Mouse (Mus musculus) small intestine, adult 10 weeks (tissue): ENCODE measurements around the gene Ppp1r36. TPM values are rescaled to one million over a fixed set of nuclear protein-coding genes. Genes with fewer than 3 reads are reported as not detected.

Experiments
- polyA plus RNA-seq: library from polyadenylated mRNA; stranded (reverse); fragments of 350-450 nt; fragmentation: Illumina TruSeq; extraction: RNeasy Lipid Tissue Mini Kit (QIAGEN cat#74804); gene quantifications from one replicate; pipeline ENCODE4 v1.2.3, GENCODE M21; 2014; ENCODE audit warnings: low replicate concordance

Gene Ppp1r36
- not detected for polyA plus RNA-seq

GRCm38 (mm10) chr12:76417433-76417854 lies at the start of gene Ppp1r36:
TSS of gene Ppp1r36 (plus strand) at chr12:76417538.

GRCm38 (mm10) chr12:76369206-76369977 lies 47.9 kb upstream of the Ppp1r36 start, which contains the start of gene Zbtb25:
TSS of gene Zbtb25 (minus strand) at chr12:76369602.

GRCm38 (mm10) chr12:76369978-76370830 lies 47.1 kb upstream of the Ppp1r36 start, which contains the start of gene Zbtb1:
TSS of gene Zbtb1 (plus strand) at chr12:76370266.

GRCm38 (mm10) chr12:76403886-76404537 lies 13.3 kb upstream of the Ppp1r36 start, which contains the start of gene Hspa2:
TSS of gene Hspa2 (plus strand) at chr12:76404176.

Other genes starting within 250 kb of the Ppp1r36 start
- not detected for gene Esr2, start 240.3 kb upstream of the Ppp1r36 start, polyA plus RNA-seq
- not detected for gene Tex21, start 170.8 kb upstream of the Ppp1r36 start, polyA plus RNA-seq
- gene Mthfd1, start 162.2 kb upstream of the Ppp1r36 start, polyA plus RNA-seq, result 10.5 TPM
- 0.26 TPM for gene Akap5, start 92.6 kb upstream of the Ppp1r36 start, polyA plus RNA-seq
- 10.2 TPM for gene Zbtb25, start 47.9 kb upstream of the Ppp1r36 start, polyA plus RNA-seq
- 8.2 TPM for gene Zbtb1, start 47.3 kb upstream of the Ppp1r36 start, polyA plus RNA-seq
- gene Hspa2, start 13.4 kb upstream of the Ppp1r36 start, polyA plus RNA-seq, result 2.5 TPM
- gene Plekhg3, start 113.4 kb downstream of the Ppp1r36 start, polyA plus RNA-seq, result 2.3 TPM